Mouse (Mus musculus) midbrain, embryonic 10.5 days (tissue): ENCODE measurements around the gene Xpnpep3. TPM values are rescaled to one million over a fixed set of nuclear protein-coding genes. Genes with fewer than 3 reads are reported as not detected.

ENCODE experiments used
- DNase-seq: peaks from one replicate; pipeline ENCODE4 v3.0.0-alpha.2; 2017; ENCODE audit warnings: low spot score
- H3K27ac ChIP-seq: fragments of 300-500 bp; sonication (generic); replicated peaks from 2 replicates; pipeline ENCODE4 v1.5.1; 2016; ENCODE audit warnings: mild to moderate bottlenecking
- H3K27me3 ChIP-seq: fragments of 300-500 bp; sonication (generic); 2 replicates; pipeline ENCODE4 v1.6.1; 2016; ENCODE audit warnings: low read depth, mild to moderate bottlenecking; ENCODE audit not compliant: poor library complexity, severe bottlenecking
- H3K36me3 ChIP-seq: fragments of 300-500 bp; sonication (generic); 2 replicates; pipeline ENCODE4 v1.6.1; 2016; ENCODE audit warnings: mild to moderate bottlenecking, moderate library complexity
- H3K4me1 ChIP-seq: fragments of 300-500 bp; sonication (generic); 2 replicates; pipeline ENCODE4 v1.6.1; 2016
- H3K4me3 ChIP-seq: fragments of 300-500 bp; sonication (generic); 2 replicates; pipeline ENCODE4 v1.5.1; 2016; ENCODE audit warnings: mild to moderate bottlenecking, moderate library complexity
- H3K9me3 ChIP-seq: fragments of 300-500 bp; sonication (generic); replicated peaks from 2 replicates; pipeline ENCODE4 v1.6.1; 2016; ENCODE audit warnings: mild to moderate bottlenecking
- WGBS: fragments of 180-500 bp; shearing (Covaris S2); methylation state at CpG from one replicate; pipeline ENCODE4 v1.1.7; 2016; 5-methylcytosine and 5-hydroxymethylcytosine counted together
- polyA plus RNA-seq: library from polyadenylated mRNA; unstranded; fragments of >200 nt; fragmentation: Nextera tagmentation; extraction: Ambion mirVana; gene quantifications from 2 replicates; pipeline ENCODE4 v1.2.1, GENCODE M21; 2016

The Xpnpep3 gene
- polyA plus RNA-seq, 1 experiment from 2014 or later, result 12.9 TPM

DNA sequence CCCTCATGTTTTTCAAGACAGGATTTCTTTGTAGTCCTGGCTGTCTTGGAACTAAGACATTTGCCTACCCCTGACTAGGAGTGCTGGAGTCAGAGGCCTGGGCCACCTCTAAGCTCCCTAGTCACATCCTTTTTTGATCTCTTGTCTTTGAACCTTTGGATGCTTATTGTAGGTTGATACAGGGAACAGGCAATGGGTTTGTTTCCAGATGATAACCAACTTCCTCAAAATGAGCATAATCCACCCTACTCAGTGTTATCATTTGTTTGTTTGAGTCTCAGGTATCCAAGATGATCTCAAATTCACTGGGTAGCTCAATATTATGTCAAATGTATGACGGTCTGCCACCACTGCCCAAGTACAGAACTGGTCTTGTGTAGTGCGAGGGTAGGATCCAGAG is 104.1 kb downstream of the Xpnpep3 start:
- H3K4me1 ChIP-seq, result no peaks in the 10 kb centered on the region
- no peak for DNase-seq
- H3K4me3 ChIP-seq, result no peak overlapping the region
- no peaks in the 10 kb centered on the region for H3K36me3 ChIP-seq
- WGBS, result 93% methylated on average over 2 of the region's 2 CpGs
- no peaks in the 10 kb centered on the region for H3K27me3 ChIP-seq
- no peak overlapping the region for H3K27ac ChIP-seq
- no peaks in the 10 kb centered on the region for H3K9me3 ChIP-seq

Other genes with a start within 250 kb of the Xpnpep3 start
- 20.5 and 23.0 TPM in 2 replicates for gene Mrtfa, start 209.4 kb upstream of the Xpnpep3 start, polyA plus RNA-seq
- gene Mchr1, start 164.6 kb upstream of the Xpnpep3 start, polyA plus RNA-seq, result 0.43 and 1.0 TPM in 2 replicates
- gene Slc25a17, start 39.3 kb upstream of the Xpnpep3 start, polyA plus RNA-seq, result 91.3 and 107 TPM in 2 replicates
- gene St13, start 61 bp upstream of the Xpnpep3 start, polyA plus RNA-seq, result 205 and 220 TPM in 2 replicates
- gene Dnajb7, start 8.2 kb downstream of the Xpnpep3 start, polyA plus RNA-seq, result 3.7 and 4.4 TPM in 2 replicates
- gene Rbx1, start 66.2 kb downstream of the Xpnpep3 start, polyA plus RNA-seq, result 631 and 635 TPM in 2 replicates
- gene Ep300, start 185.2 kb downstream of the Xpnpep3 start, polyA plus RNA-seq, result 14.1 and 21.1 TPM in 2 replicates